ENCODE assay signal across 8 mouse cellular contexts in the genomic region with DNA sequence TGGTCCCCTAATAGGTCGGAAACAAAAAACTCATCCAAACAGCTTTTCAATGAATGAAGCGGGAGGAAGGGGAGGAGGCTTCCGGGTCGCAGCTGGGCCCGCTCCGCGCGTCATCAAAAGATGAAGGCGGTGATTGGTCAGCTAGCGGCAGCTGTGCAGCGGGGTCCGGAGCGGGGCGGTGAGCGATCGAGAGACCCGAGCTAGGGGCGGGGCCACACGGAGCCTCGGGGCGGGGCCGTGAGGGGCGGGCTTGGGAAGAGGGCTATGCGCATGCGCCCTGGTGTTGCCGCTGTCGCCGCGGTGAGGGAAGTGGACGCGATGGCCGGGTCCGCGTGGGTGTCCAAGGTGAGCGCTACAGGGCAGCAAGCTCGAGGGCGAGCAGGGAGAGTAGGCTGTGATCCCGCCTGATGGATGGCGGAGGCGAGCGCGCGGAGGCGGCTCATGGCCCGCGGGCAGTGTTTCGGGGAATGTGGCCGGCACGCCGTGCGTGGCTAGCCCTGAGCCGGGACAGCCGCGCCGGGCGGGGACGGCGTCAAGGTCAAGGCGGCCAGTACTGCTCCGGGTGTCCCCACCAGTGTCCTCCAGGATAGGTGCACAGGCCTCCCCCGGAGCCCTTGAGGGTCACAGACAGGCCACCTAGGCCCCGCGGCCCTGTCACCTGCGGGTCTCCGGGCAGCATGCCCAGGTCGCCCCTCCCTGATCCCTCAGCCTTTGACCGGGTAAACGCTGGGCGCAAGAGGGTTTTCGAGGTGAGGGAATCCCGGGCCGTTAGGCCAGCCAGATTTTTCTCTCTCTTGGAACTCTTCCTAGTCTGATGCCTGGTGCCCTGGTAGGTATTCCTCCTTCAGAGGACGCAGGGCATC. TPM values are rescaled to one million over a fixed set of nuclear protein-coding genes. Genes with fewer than 3 reads are reported as not detected.
DNase-seq lines count a peak whose midpoint lies in the region; ATAC-seq and TF ChIP-seq lines count a peak whose summit lies in the region.

Idh3a (plus strand) TSS at position 136 of the 863 bp plus-strand sequence.

- peak; percentile 98 for ATAC-seq in embryonic facial prominence, embryonic 15.5 days (ENCODE audit: insufficient number of reproducible peaks, low FRiP score, low TSS enrichment, low read depth)
- ATAC-seq in kidney, embryonic 14.5 days (ENCODE audit: low FRiP score, low TSS enrichment): peak; percentile 99
- peak; percentile 98 for ATAC-seq in limb, embryonic 15.5 days (ENCODE audit: insufficient number of reproducible peaks, low FRiP score, low TSS enrichment, low read depth)

- under 1% methylated on average over 73 of the region's 73 CpGs for WGBS in bone marrow, adult 2 months
- WGBS in embryonic facial prominence, embryonic 15.5 days: under 1% methylated on average over 73 of the region's 73 CpGs
- under 1% methylated on average over 68 of the region's 73 CpGs for WGBS in kidney, embryonic 14.5 days
- 0% methylated on average over 72 of the region's 73 CpGs for WGBS in limb, embryonic 15.5 days

- H3K27ac ChIP-seq in bone marrow, adult 2 months (ENCODE audit: control insufficient read depth, insufficient read depth, low read depth, low read length, poor library complexity): peak within 1 kb of the TSS; percentile 43; the same call in 1 of the 2 replicates
- H3K27ac ChIP-seq in embryonic facial prominence, embryonic 15.5 days (replicated peaks): no peak within 1 kb of the TSS
- no peak within 1 kb of the TSS for H3K27ac ChIP-seq in kidney, embryonic 14.5 days (ENCODE audit: low read depth, low read length)
- no peak within 1 kb of the TSS for H3K27ac ChIP-seq in limb, embryonic 15.5 days

- H3K4me1 ChIP-seq in bone marrow, adult 2 months (ENCODE audit: control insufficient read depth, insufficient read depth, low read length): no peaks in the 10 kb centered on the region
- peaks cover 15% of the 10 kb centered on the region; the same call in 1 of the 2 replicates for H3K4me1 ChIP-seq in embryonic facial prominence, embryonic 15.5 days
- H3K4me1 ChIP-seq in kidney, embryonic 14.5 days (ENCODE audit: control insufficient read depth, insufficient read depth, low read length): peaks cover 10% of the 10 kb centered on the region; the same call in 1 of the 2 replicates
- H3K4me1 ChIP-seq in limb, embryonic 15.5 days: peaks cover 13% of the 10 kb centered on the region

- H3K9ac ChIP-seq in embryonic facial prominence, embryonic 15.5 days: peak within 1 kb of the TSS; percentile 91
- peak within 1 kb of the TSS; percentile 62 for H3K9ac ChIP-seq in kidney, embryonic 14.5 days (ENCODE audit: low read depth, low read length)
- H3K9ac ChIP-seq in limb, embryonic 15.5 days: peak within 1 kb of the TSS; percentile 81

- peak; percentile 97 for DNase-seq in 416B (ENCODE audit: low read depth)
- DNase-seq in heart, adult 9 months (ENCODE audit: low spot score in 2 of 2): peak; percentile 97 to 98
- DNase-seq in monocyte, adult 2 months (ENCODE audit: low read depth in 1 of 2, low spot score in 2 of 2): peak; percentile 93 to 97
- peak; percentile 98 for DNase-seq in spleen, postnatal 36 days (ENCODE audit: low spot score in 2 of 2)

- H3K36me3 ChIP-seq in embryonic facial prominence, embryonic 15.5 days: peaks cover 4% of the 10 kb centered on the region
- peaks cover 10% of the 10 kb centered on the region for H3K36me3 ChIP-seq in kidney, embryonic 14.5 days (ENCODE audit: control insufficient read depth, insufficient read depth, low read length)
- peaks cover 7% of the 10 kb centered on the region for H3K36me3 ChIP-seq in limb, embryonic 15.5 days

- H3K4me2 ChIP-seq in embryonic facial prominence, embryonic 15.5 days (replicated peaks): peak within 1 kb of the TSS; percentile 91
- peak within 1 kb of the TSS; percentile 83 for H3K4me2 ChIP-seq in kidney, embryonic 14.5 days (replicated peaks; ENCODE audit: low read depth, low read length)
- peak within 1 kb of the TSS; percentile 83 for H3K4me2 ChIP-seq in limb, embryonic 15.5 days

- no peak for TF ChIP-seq CTCF in bone marrow, adult 2 months (IDR thresholded peaks at IDR 0.05; ENCODE audit: control insufficient read depth, insufficient read depth, low read length)

- peak; percentile 73; the same call in 1 of the 2 replicates for TF ChIP-seq POLR2A in bone marrow, adult 2 months (IDR thresholded peaks at IDR 0.05; ENCODE audit: borderline replicate concordance, control insufficient read depth, low read depth, low read length)

- peak within 1 kb of the TSS; percentile 96 for H3K4me3 ChIP-seq in bone marrow, adult 2 months (replicated peaks; ENCODE audit: control insufficient read depth, low read depth, low read length)
- peak within 1 kb of the TSS; percentile 96 for H3K4me3 ChIP-seq in embryonic facial prominence, embryonic 15.5 days (replicated peaks)
- peak within 1 kb of the TSS; percentile 89 for H3K4me3 ChIP-seq in kidney, embryonic 14.5 days (ENCODE audit: low read length)
- peak within 1 kb of the TSS; percentile 75 for H3K4me3 ChIP-seq in limb, embryonic 15.5 days

- H3K9me3 ChIP-seq in embryonic facial prominence, embryonic 15.5 days (replicated peaks): no peaks in the 10 kb centered on the region
- H3K9me3 ChIP-seq in kidney, embryonic 14.5 days (ENCODE audit: control insufficient read depth, low read length): no peaks in the 10 kb centered on the region
- H3K9me3 ChIP-seq in limb, embryonic 15.5 days: no peaks in the 10 kb centered on the region

- H3K27me3 ChIP-seq in embryonic facial prominence, embryonic 15.5 days: no peaks in the 10 kb centered on the region
- no peaks in the 10 kb centered on the region for H3K27me3 ChIP-seq in kidney, embryonic 14.5 days (ENCODE audit: control insufficient read depth, insufficient read depth, low read length)
- no peaks in the 10 kb centered on the region for H3K27me3 ChIP-seq in limb, embryonic 15.5 days

RNA-seq across cellular contexts. Expression of gene Idh3a, which starts in this region (rescaled TPM):
- 15.1 and 17.2 TPM in 2 replicates for polyA plus RNA-seq in bone marrow, adult 2 months (2011; ENCODE audit: insufficient read depth, insufficient read length, low replicate concordance, missing spikeins)
- polyA plus RNA-seq in embryonic facial prominence, embryonic 15.5 days (2015; fragmentation: Nextera tagmentation; extraction: Ambion mirVana): 104 TPM in 2 replicates
- polyA plus RNA-seq in kidney, embryonic 14.5 days (2014; fragmentation: Nextera tagmentation; extraction: Ambion mirVana): 132 and 145 TPM in 2 replicates
- polyA plus RNA-seq in limb, embryonic 15.5 days (2015; fragmentation: Nextera tagmentation; extraction: Ambion mirVana): 95.5 and 117 TPM in 2 replicates
